Mouse (Mus musculus) erythroblast, embryonic 14.5 days (primary cell): Measurements from ENCODE around the gene Eml3. TPM values are rescaled to one million over a fixed set of nuclear protein-coding genes. Genes with fewer than 3 reads are reported as not detected.
A peak's percentile ranks its signal among the peaks of the same experiment; 100 is the strongest.

ENCODE experiments used
- H3K27me3 ChIP-seq: 2 replicates; pipeline ENCODE4 v1.6.1; 2012; ENCODE audit warnings: inconsistent platforms; ENCODE audit not compliant: control insufficient read depth
- H3K36me3 ChIP-seq: 2 replicates; pipeline ENCODE4 v1.6.1; 2012; ENCODE audit warnings: mild to moderate bottlenecking, inconsistent platforms; ENCODE audit not compliant: control insufficient read depth
- H3K4me1 ChIP-seq: 2 replicates; pipeline ENCODE4 v1.6.1; 2012; ENCODE audit warnings: inconsistent platforms; ENCODE audit not compliant: control insufficient read depth
- H3K4me3 ChIP-seq: replicated peaks from 2 replicates; pipeline ENCODE3; 2012; ENCODE audit warnings: moderate library complexity, mild to moderate bottlenecking, inconsistent platforms
- H3K9me3 ChIP-seq: 2 replicates; pipeline ENCODE4 v1.6.1; 2012; ENCODE audit warnings: low read length, inconsistent platforms, mixed read lengths; ENCODE audit not compliant: control insufficient read depth
- GATA1 ChIP-seq: IDR thresholded peaks from 2 replicates; pipeline ENCODE4 v1.6.1; 2012; ENCODE audit warnings: low read length, inconsistent platforms, mixed read lengths
- TAL1 ChIP-seq: IDR thresholded peaks from 3 replicates; pipeline ENCODE4 v1.6.1; 2012; ENCODE audit warnings: low read length, inconsistent platforms, mixed read lengths
- polyA plus RNA-seq: library from polyadenylated mRNA; stranded (reverse); fragments of >175 nt; gene quantifications from 2 replicates; pipeline ENCODE4 v1.2.3, GENCODE M21; 2012

The Eml3 gene
- 1.3 and 1.4 TPM in 2 replicates for polyA plus RNA-seq

- Histone ChIP-seq H3K4me1 (peaks cover 68% of the 10 kb centered on the region), H3K9me3 (no peaks in the 10 kb centered on the region), H3K36me3 (peaks cover 67% of the 10 kb centered on the region), H3K27me3 (no peaks in the 10 kb centered on the region), H3K4me3 (peak within 1 kb of the TSS; percentile 84)
- no peak for TF ChIP-seq TAL1
- no peak for TF ChIP-seq GATA1
These were observed at the start of gene Eml3, which contains the start of gene Rom1 for GRCm38 (mm10) chr19:8929224-8930088. Gene Eml3, plus strand, starts transcription at chr19:8929552. Gene Rom1, minus strand, starts transcription at chr19:8929356.

- Histone ChIP-seq H3K4me1 (peaks cover 23% of the 10 kb centered on the region), H3K4me3 (peak within 1 kb of the TSS; percentile 73), H3K9me3 (no peaks in the 10 kb centered on the region), H3K36me3 (peaks cover 33% of the 10 kb centered on the region), H3K27me3 (no peaks in the 10 kb centered on the region)
- no peak; the same call in 2 of the 3 replicates for TF ChIP-seq TAL1
These were observed 48.9 kb upstream of the Eml3 start, which contains the start of gene Uqcc3 for GRCm38 (mm10) chr19:8880311-8881033. Gene Uqcc3, minus strand, starts transcription at chr19:8880923.

- peak overlapping the region; percentile 73 for H3K4me3 ChIP-seq
- H3K27me3 ChIP-seq = no peaks in the 10 kb centered on the region
- H3K9me3 ChIP-seq = no peaks in the 10 kb centered on the region
- peaks cover 24% of the 10 kb centered on the region for H3K4me1 ChIP-seq
- H3K36me3 ChIP-seq = peaks cover 28% of the 10 kb centered on the region
- TF ChIP-seq TAL1 (no peak), GATA1 (no peak)
These were observed 48.3 kb upstream of the Eml3 start for GRCm38 (mm10) chr19:8881034-8881392.

GRCm38 (mm10) chr19:8883616-8884015 is 45.7 kb upstream of the Eml3 start, which contains the start of the genes Lbhd1 and Gm49403:
Gene Lbhd1, plus strand, starts transcription at chr19:8883732.
Gene Gm49403, plus strand, starts transcription at chr19:8883930.
- Histone ChIP-seq H3K4me1 (peaks cover 46% of the 10 kb centered on the region), H3K27me3 (no peaks in the 10 kb centered on the region), H3K36me3 (peaks cover 5% of the 10 kb centered on the region), H3K4me3 (no peak within 1 kb of the TSS), H3K9me3 (no peaks in the 10 kb centered on the region)
- no peak for TF ChIP-seq GATA1
- no peak for TF ChIP-seq TAL1

GRCm38 (mm10) chr19:8886916-8887584 is 42.3 kb upstream of the Eml3 start:
- H3K9me3 ChIP-seq = no peaks in the 10 kb centered on the region
- no peaks in the 10 kb centered on the region for H3K27me3 ChIP-seq

GRCm38 (mm10) chr19:8887585-8888463 is 41.5 kb upstream of the Eml3 start:
- Histone ChIP-seq H3K36me3 (peaks cover 20% of the 10 kb centered on the region), H3K9me3 (no peaks in the 10 kb centered on the region), H3K4me1 (peaks cover 57% of the 10 kb centered on the region), H3K4me3 (peak overlapping the region; percentile 72), H3K27me3 (no peaks in the 10 kb centered on the region)
- peak; percentile 30; the same call in 1 of the 3 replicates for TF ChIP-seq TAL1
- TF ChIP-seq GATA1 = peak; percentile 68

More at GRCm38 (mm10) chr19:8886916-8887584, 42.3 kb upstream of the Eml3 start:
- H3K4me3 ChIP-seq = peak overlapping the region; percentile 72
- no peak for TF ChIP-seq GATA1
- no peak for TF ChIP-seq TAL1
- peaks cover 20% of the 10 kb centered on the region for H3K36me3 ChIP-seq
- H3K4me1 ChIP-seq = peaks cover 50% of the 10 kb centered on the region

GRCm38 (mm10) chr19:8888511-8889385 is 40.6 kb upstream of the Eml3 start, which contains the start of the genes 1810009A15Rik and Gm49416:
Gene 1810009A15Rik, plus strand, starts transcription at chr19:8888853.
Gene Gm49416, plus strand, starts transcription at chr19:8888926.
- Histone ChIP-seq H3K4me3 (peak within 1 kb of the TSS; percentile 72), H3K4me1 (peaks cover 63% of the 10 kb centered on the region), H3K36me3 (peaks cover 20% of the 10 kb centered on the region), H3K27me3 (no peaks in the 10 kb centered on the region), H3K9me3 (no peaks in the 10 kb centered on the region)
- TF ChIP-seq TAL1 (no peak), GATA1 (no peak)
